Mouse (Mus musculus) cerebellum, adult 9-11 months (tissue): ENCODE results near the gene Gm13539.

ENCODE experiments used
- DNase-seq: peaks from one replicate; pipeline ENCODE4 v3.0.0; 2022

The Gm13539 gene

GRCm38 (mm10) chr2:25828344-25828947 is 46.4 kb downstream of the Gm13539 start:
- no peak for DNase-seq

DNA sequence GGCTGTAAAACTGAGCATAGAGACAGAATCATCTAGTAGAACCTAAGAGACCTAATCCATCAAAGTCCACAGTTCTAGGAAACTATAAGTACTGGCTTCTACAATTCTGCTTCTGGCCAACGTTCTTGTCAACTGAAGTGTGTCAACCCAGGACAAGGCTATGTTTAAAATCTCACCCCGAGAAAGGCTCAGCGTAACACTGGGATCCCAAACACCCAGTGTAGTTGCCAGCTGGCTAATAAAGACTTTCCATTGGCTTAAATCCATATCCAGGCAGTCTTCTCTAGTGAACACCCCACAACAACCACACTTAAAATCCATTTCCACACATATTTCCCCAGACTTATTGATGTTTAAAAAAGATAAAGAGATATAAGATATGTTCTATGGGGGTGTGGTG is 48.7 kb downstream of the Gm13539 start:
- no peak for DNase-seq

DNA sequence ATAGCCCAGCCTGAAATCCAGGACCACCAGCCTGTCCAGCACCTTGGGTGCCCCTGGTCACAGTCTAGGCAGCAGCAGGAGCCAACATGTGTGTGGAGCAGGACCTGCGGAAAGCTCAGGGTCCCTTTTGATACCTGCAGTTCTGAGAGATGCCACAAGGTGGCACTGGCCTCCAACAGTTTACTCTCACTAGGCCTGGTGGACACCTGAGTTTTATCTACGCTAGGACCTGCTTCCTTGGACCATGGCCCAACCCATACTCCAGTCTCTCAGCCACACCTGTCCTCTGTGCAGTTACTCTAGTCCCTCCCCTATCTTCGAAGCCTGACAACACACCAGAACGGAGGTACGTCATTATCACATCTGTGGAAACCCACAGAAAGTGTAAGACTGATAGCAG is 54.2 kb downstream of the Gm13539 start:
- DNase-seq, result peak; percentile 82
